Mouse (Mus musculus): ENCODE measurements around the gene Pdzk1ip1.

Pdzk1ip1 gene

GRCm38 (mm10) chr4:115074789-115075188 is 13.7 kb upstream of the Pdzk1ip1 start:
- no peak for DNase-seq (ENCODE audit: extremely low read depth, low read depth)

GRCm38 (mm10) chr4:115075204-115075915 is 13.1 kb upstream of the Pdzk1ip1 start:
- no peak for DNase-seq (ENCODE audit: extremely low read depth, low read depth)

GRCm38 (mm10) chr4:115078892-115079820 is 9.4 kb upstream of the Pdzk1ip1 start:
- DNase-seq (ENCODE audit: extremely low read depth, low read depth): no peak

GRCm38 (mm10) chr4:115079821-115080349 is 8.6 kb upstream of the Pdzk1ip1 start:
- DNase-seq (ENCODE audit: extremely low read depth, low read depth): no peak

GRCm38 (mm10) chr4:115083031-115083430 is 5.5 kb upstream of the Pdzk1ip1 start:
- no peak for DNase-seq (ENCODE audit: extremely low read depth, low read depth)

- DNase-seq (ENCODE audit: extremely low read depth, low read depth): no peak
Observed at GRCm38 (mm10) chr4:115085522-115086095, 2.9 kb upstream of the Pdzk1ip1 start.

GRCm38 (mm10) chr4:115086257-115086656 is 2.3 kb upstream of the Pdzk1ip1 start:
- no peak for DNase-seq (ENCODE audit: extremely low read depth, low read depth)

GRCm38 (mm10) chr4:115086763-115087415 is 1.6 kb upstream of the Pdzk1ip1 start:
- DNase-seq (ENCODE audit: extremely low read depth, low read depth): no peak

GRCm38 (mm10) chr4:115090592-115090991 is 2.1 kb downstream of the Pdzk1ip1 start:
- no peak for DNase-seq (ENCODE audit: extremely low read depth, low read depth)

- no peak for DNase-seq (ENCODE audit: extremely low read depth, low read depth)
Observed at GRCm38 (mm10) chr4:115091806-115092205, 3.3 kb downstream of the Pdzk1ip1 start.

- no peak for DNase-seq (ENCODE audit: extremely low read depth, low read depth)
Observed at GRCm38 (mm10) chr4:115093331-115093864, 4.9 kb downstream of the Pdzk1ip1 start.

- DNase-seq (ENCODE audit: extremely low read depth, low read depth): no peak
Observed at GRCm38 (mm10) chr4:115094056-115094455, 5.5 kb downstream of the Pdzk1ip1 start.

- peak; percentile 90 for DNase-seq (ENCODE audit: extremely low read depth, low read depth)
Observed at GRCm38 (mm10) chr4:115095671-115096434, 7.3 kb downstream of the Pdzk1ip1 start.

GRCm38 (mm10) chr4:115096435-115097145 is 8.1 kb downstream of the Pdzk1ip1 start:
- DNase-seq (ENCODE audit: extremely low read depth, low read depth): no peak

GRCm38 (mm10) chr4:115097146-115097496 is 8.6 kb downstream of the Pdzk1ip1 start:
- DNase-seq (ENCODE audit: extremely low read depth, low read depth): no peak

GRCm38 (mm10) chr4:115101682-115102081 is 13.2 kb downstream of the Pdzk1ip1 start:
- peak; percentile 36 for DNase-seq (ENCODE audit: extremely low read depth, low read depth)

GRCm38 (mm10) chr4:115103510-115103909 is 15.0 kb downstream of the Pdzk1ip1 start:
- DNase-seq (ENCODE audit: extremely low read depth, low read depth): peak; percentile 35

GRCm38 (mm10) chr4:115111167-115111566 is 22.7 kb downstream of the Pdzk1ip1 start:
- DNase-seq (ENCODE audit: extremely low read depth, low read depth): no peak

GRCm38 (mm10) chr4:115113266-115113665 is 24.8 kb downstream of the Pdzk1ip1 start:
- no peak for DNase-seq (ENCODE audit: extremely low read depth, low read depth)

- no peak for DNase-seq (ENCODE audit: extremely low read depth, low read depth)
Observed at GRCm38 (mm10) chr4:115119642-115120041, 31.1 kb downstream of the Pdzk1ip1 start.

All from MEL-GATA-1-ER (cell line).